Mouse (Mus musculus): ENCODE measurements around the gene Olfr344.

The Olfr344 gene

GRCm38 (mm10) chr2:36566362-36566761 lies at the start of gene Olfr344:
TSS of gene Olfr344 (plus strand) at chr2:36566662.
- DNase-seq = no peak

- no peak for DNase-seq
These were observed 41.8 kb upstream of the Olfr344 start, which contains the start of gene Olfr342 for GRCm38 (mm10) chr2:36524698-36525097. TSS of gene Olfr342 (plus strand) at chr2:36524998.

GRCm38 (mm10) chr2:36565156-36565555 lies 1.3 kb upstream of the Olfr344 start:
- DNase-seq = no peak

GRCm38 (mm10) chr2:36567022-36567421 lies 560 bp downstream of the Olfr344 start:
- no peak for DNase-seq

- no peak for DNase-seq
These were observed 1.4 kb downstream of the Olfr344 start for GRCm38 (mm10) chr2:36567845-36568244.
